Mouse (Mus musculus): ENCODE results near the gene Polk. TPM values are rescaled to one million over a fixed set of nuclear protein-coding genes. Genes with fewer than 3 reads are reported as not detected.
A peak's percentile ranks its signal among the peaks of the same experiment; 100 is the strongest.

Gene Polk
- total RNA-seq, 4 experiments from 2014 or later = 4.2 to 5.1 (median 4.5) TPM

DNA sequence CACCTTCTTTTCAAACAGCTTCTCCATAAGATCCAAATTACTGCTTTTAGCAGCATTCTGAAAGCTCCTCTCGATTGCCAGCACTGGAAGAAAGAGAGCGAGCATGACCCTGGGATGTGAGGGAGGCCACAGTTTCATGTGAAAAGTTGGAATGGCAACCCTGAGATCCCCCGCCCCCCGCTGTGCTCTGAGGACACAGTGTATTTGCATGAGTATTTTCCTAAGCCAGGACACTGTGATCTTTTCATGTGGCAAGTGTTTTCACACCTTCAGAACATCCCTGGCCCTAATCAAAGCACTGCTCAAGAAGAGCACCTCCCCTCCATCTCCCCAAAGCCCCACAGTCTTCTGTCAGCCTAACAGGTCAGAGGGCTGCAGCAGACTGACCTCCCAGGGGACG lies 77.1 kb downstream of the Polk start:
- no peak for DNase-seq (ENCODE audit: low spot score)

- no peak for DNase-seq (ENCODE audit: low spot score)
Observed at GRCm38 (mm10) chr13:96462644-96463043, 79.7 kb downstream of the Polk start.

- no peak for DNase-seq (ENCODE audit: low spot score)
Observed at GRCm38 (mm10) chr13:96458606-96459005, 83.8 kb downstream of the Polk start.

DNA sequence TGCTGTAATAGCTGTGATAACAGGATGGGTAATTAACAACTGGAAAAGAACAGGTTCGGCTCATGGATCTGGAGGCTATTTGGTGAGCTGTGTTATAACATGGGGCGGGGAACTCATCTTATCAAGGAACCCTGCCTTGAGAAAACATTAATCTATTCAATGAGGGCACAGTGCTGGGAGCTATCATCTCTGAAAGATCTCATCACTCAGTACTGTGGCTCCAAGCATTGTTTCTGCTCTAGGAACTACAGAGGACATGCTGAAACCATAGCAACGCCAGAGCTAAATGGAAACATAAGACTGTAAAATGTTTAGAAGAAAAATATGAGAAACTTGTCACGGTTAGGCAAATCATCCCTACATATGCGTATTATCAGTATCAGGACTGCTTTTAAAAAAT lies 84.4 kb downstream of the Polk start:
- DNase-seq (ENCODE audit: low spot score) = no peak

DNA sequence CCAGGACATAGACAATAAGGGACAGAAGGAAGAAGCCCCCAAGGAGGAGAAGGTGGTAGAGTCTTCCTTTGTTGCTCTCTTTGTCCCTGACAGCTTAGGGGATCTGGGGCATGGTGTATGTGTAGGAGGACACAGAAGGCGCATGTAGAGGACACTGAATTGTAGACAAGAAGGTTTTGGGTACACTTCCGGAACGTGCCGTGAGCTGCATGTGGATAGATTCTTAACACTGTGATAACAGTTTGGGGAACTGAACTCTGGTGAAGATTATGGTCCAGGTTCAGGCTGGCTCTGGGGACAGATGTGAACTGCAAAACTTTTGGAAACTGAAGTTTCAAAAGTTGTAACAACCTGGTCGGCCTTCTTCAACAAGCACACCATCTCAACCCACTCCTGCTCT lies 84.8 kb downstream of the Polk start:
- DNase-seq (ENCODE audit: low spot score) = no peak

GRCm38 (mm10) chr13:96454288-96454687 lies 88.1 kb downstream of the Polk start:
- DNase-seq (ENCODE audit: low spot score) = no peak

DNA sequence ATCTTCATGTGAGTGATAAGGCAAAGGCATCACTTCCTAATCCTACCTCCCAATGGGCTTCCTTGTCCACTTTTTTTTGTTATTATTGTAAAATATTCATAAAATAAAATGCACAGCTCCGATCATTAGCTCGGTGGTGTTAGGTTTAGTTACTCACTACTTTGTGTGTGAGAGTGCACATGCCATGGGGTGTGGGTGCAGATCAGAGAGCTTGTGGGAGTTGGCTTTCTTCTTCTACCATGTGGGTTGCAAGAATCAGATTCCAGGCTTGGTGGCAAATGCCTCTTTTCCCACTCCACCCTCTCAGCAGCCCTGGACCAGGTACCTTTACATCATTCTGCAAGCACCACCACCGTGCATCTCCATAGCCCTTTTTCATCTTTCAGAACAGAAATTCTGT lies 89.8 kb downstream of the Polk start:
- no peak for DNase-seq (ENCODE audit: low spot score)

- DNase-seq (ENCODE audit: low spot score) = no peak
Observed at GRCm38 (mm10) chr13:96451386-96452140, 90.8 kb downstream of the Polk start.

DNA sequence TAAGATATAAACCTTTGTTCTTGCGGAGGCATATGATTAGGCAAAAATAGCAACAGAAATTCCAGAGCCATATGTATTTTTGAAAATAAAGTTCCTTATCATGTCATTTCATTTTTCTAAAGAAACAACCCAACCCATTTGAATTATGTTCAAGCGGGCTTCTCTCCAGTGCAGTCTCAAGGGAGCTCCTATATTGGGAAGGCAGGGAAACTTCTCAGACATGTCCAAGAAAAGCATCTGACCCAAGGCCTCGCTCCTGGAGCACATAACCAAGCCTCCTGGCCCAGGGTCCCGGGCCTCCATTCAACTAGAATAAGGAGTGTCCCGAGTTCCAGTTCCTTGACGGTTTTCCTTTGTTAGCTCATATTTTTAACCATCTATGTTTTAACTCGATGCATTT lies 91.5 kb downstream of the Polk start:
- peak; percentile 54 for DNase-seq (ENCODE audit: low spot score)

GRCm38 (mm10) chr13:96450205-96450856 lies 92.0 kb downstream of the Polk start:
- no peak for DNase-seq (ENCODE audit: low spot score)

DNA sequence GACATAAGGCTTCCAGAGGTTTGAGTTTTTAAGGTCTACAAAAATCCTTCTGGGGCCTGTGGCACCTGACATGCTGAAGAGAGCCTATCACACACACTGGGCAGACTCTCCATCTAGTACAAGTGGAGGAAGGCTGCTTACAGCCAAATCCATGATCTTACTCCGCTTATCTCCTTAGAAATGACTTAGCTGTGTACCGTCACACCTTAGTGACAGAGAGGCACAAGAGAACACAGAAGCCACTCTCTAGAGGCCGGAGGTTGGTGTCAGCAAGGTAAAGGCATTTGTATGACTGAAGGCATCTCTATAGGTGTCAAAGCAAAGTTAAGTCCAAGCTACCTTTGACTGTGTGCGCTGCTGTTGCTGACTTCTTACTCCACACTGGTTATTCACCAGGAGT lies 101.9 kb downstream of the Polk start:
- DNase-seq (ENCODE audit: low spot score) = no peak

DNA sequence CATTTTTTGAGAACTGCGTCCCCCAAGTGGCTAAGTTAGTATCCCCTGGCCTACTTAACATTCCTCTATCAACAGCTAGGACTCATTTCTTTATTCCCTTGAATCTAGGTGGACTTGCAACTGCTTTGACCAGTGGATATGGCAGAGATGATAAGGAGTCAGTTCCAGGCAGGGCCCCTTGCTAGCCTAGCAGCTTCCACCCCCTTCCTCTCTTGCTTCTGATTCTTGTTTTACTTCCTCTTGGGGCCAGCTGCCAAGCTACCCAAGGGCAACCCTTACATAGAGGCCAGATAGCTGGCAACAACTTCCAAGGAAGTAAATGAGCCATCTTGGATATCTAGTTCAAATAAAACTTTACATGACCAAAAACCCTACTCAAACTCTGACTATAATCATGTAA lies 105.5 kb downstream of the Polk start:
- no peak for DNase-seq (ENCODE audit: low spot score)

GRCm38 (mm10) chr13:96435793-96436192 lies 106.6 kb downstream of the Polk start:
- no peak for DNase-seq (ENCODE audit: low spot score)

- DNase-seq (ENCODE audit: low spot score) = no peak
Observed at GRCm38 (mm10) chr13:96434899-96435331, 107.5 kb downstream of the Polk start.

GRCm38 (mm10) chr13:96433648-96434190 lies 108.7 kb downstream of the Polk start:
- DNase-seq (ENCODE audit: low spot score) = no peak

GRCm38 (mm10) chr13:96433041-96433440 lies 109.3 kb downstream of the Polk start:
- DNase-seq (ENCODE audit: low spot score) = no peak

DNA sequence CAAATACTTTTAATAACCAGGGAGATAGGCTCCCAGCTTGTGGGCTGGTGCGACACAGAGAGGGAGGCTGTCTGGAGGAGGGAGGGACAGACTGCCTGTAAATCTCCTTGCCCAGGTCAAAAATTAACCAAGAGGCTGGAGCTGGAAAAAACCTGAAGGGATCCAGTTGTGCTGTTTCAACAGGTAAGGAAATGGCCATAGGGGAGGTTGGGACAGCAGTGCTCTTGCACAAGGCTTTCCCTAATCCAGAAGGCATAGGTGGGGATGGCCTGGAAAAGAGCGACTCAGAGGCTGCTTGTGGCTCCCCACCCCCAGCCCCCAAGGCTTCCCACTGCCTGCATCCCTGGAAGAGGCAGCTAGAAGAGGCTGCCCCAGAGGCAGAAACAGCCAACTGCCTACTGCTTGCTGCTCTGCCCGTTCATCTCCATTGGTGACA lies 110.0 kb downstream of the Polk start:
- DNase-seq (ENCODE audit: low spot score) = no peak

DNA sequence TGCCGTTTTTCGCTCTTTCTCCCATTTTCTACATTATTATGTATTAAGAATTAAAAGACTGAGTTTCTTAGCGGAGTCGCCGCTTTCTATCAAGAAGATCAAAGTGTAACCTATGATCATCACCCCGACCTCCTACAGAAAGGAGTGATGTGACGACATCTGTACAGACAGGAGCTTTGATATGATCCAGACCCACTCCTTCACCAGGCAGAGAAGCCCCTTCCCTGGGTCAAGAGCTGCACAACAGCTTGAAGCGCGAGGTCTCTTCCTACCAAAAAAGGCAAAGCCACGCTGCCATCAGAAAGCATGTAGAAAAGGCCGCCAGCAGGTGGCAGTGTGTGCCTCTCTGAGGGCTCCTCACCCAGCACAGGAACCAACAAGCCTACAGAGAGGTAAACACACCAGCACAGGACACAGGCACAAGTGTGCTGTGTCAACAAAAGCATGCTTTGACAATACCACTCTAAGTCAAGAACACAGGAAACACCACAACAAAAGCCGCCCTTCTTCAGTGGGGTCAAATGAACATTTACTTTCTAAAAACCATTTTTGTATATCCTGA lies 110.7 kb downstream of the Polk start:
- DNase-seq (ENCODE audit: low spot score) = peak; percentile 87
